Mouse (Mus musculus) gastrocnemius, adult 2 months (tissue): ENCODE measurements at regions not wholly inside any gene's neighbourhood (a gene's known extent, or its start where the extent isn't known, plus 50 kb on each side); places are given as distances from the start of the nearest gene placed in this dataset.

ENCODE experiments used
- DNase-seq: peaks from one replicate; pipeline ENCODE4 v3.0.0; 2022
- H3K27ac ChIP-seq: fragments of 200-600 bp; 2 replicates; pipeline ENCODE4 v1.8.1; 2022; ENCODE audit warnings: mild to moderate bottlenecking
- H3K4me3 ChIP-seq: fragments of 200-600 bp; 2 replicates; pipeline ENCODE4 v1.8.1; 2022; ENCODE audit warnings: mild to moderate bottlenecking, moderate library complexity
- CTCF ChIP-seq: fragments of 200-600 bp; IDR thresholded peaks from 2 replicates; pipeline ENCODE4 v1.8.1; 2022; ENCODE audit warnings: antibody characterized with exemption, mild to moderate bottlenecking, moderate library complexity
- intact Hi-C: fragments of 180-260 bp; cut with DNase I; formaldehyde crosslinking; loops from one replicate; pipeline ENCODE4 v1.15.1; 2025

GRCm38 (mm10) chr12:106392316-106392715 is 382.3 kb downstream of the Vrk1 start:
- Histone ChIP-seq H3K27ac (no peak overlapping the region), H3K4me3 (no peak overlapping the region)
- DNase-seq: no peak
- intact Hi-C loops: no loop called here
- TF ChIP-seq CTCF: no peak

- Histone ChIP-seq H3K27ac (no peak overlapping the region), H3K4me3 (no peak overlapping the region)
- no peak for DNase-seq
- intact Hi-C loops: no loop called here
- TF ChIP-seq CTCF: no peak
These were observed 389.1 kb downstream of the Vrk1 start for GRCm38 (mm10) chr12:106399085-106399484.

- intact Hi-C loops: no loop called here
- TF ChIP-seq CTCF: no peak
- Histone ChIP-seq H3K4me3 (no peak overlapping the region), H3K27ac (no peak overlapping the region)
- no peak for DNase-seq
These were observed 401.0 kb downstream of the Vrk1 start for GRCm38 (mm10) chr12:106411075-106411474.

- no peak overlapping the region for H3K27ac ChIP-seq
- H3K4me3 ChIP-seq: no peak overlapping the region
- intact Hi-C loops: no loop called here
- no peak for DNase-seq
- no peak for TF ChIP-seq CTCF
These were observed 416.6 kb downstream of the Vrk1 start for GRCm38 (mm10) chr12:106426631-106427030.

- no peak overlapping the region for H3K4me3 ChIP-seq
- TF ChIP-seq CTCF: no peak
- intact Hi-C loops: no loop called here
- no peak for DNase-seq
- no peak overlapping the region for H3K27ac ChIP-seq
These were observed 420.0 kb downstream of the Vrk1 start for GRCm38 (mm10) chr12:106429991-106430390.

GRCm38 (mm10) chr12:106445151-106445550 is 435.1 kb downstream of the Vrk1 start:
- H3K27ac ChIP-seq: no peak overlapping the region
- DNase-seq: no peak
- intact Hi-C loops: no loop called here
- no peak overlapping the region for H3K4me3 ChIP-seq
- TF ChIP-seq CTCF: no peak

- DNase-seq: no peak
- no peak overlapping the region for H3K4me3 ChIP-seq
These were observed 435.9 kb downstream of the Vrk1 start for GRCm38 (mm10) chr12:106445976-106446375.

GRCm38 (mm10) chr12:106446876-106447532 is 437.0 kb downstream of the Vrk1 start:
- no peak overlapping the region for H3K27ac ChIP-seq
- no peak for DNase-seq
- no peak overlapping the region for H3K4me3 ChIP-seq
- intact Hi-C loops: no loop called here
- TF ChIP-seq CTCF: no peak

More at GRCm38 (mm10) chr12:106445976-106446375, 435.9 kb downstream of the Vrk1 start:
- intact Hi-C loops: no loop called here
- H3K27ac ChIP-seq: no peak overlapping the region
- no peak for TF ChIP-seq CTCF

GRCm38 (mm10) chr12:106448551-106448950 is 438.5 kb downstream of the Vrk1 start:
- no peak overlapping the region for H3K4me3 ChIP-seq

GRCm38 (mm10) chr12:106453491-106453890 is 443.5 kb downstream of the Vrk1 start:
- Histone ChIP-seq H3K27ac (no peak overlapping the region), H3K4me3 (no peak overlapping the region)
- no peak for TF ChIP-seq CTCF
- DNase-seq: no peak
- intact Hi-C loops: no loop called here

More at GRCm38 (mm10) chr12:106448551-106448950, 438.5 kb downstream of the Vrk1 start:
- intact Hi-C loops: no loop called here
- no peak overlapping the region for H3K27ac ChIP-seq
- no peak for TF ChIP-seq CTCF
- DNase-seq: no peak

- no peak for TF ChIP-seq CTCF
- Histone ChIP-seq H3K27ac (no peak overlapping the region), H3K4me3 (no peak overlapping the region)
- no peak for DNase-seq
- intact Hi-C loops: no loop called here
These were observed 448.2 kb downstream of the Vrk1 start for GRCm38 (mm10) chr12:106458215-106458614.

GRCm38 (mm10) chr12:106460650-106461049 is 450.6 kb downstream of the Vrk1 start:
- TF ChIP-seq CTCF: no peak

GRCm38 (mm10) chr12:106462281-106462680 is 452.3 kb downstream of the Vrk1 start:
- DNase-seq: no peak
- TF ChIP-seq CTCF: no peak
- intact Hi-C loops: no loop called here
- no peak overlapping the region for H3K4me3 ChIP-seq
- no peak overlapping the region for H3K27ac ChIP-seq

More at GRCm38 (mm10) chr12:106460650-106461049, 450.6 kb downstream of the Vrk1 start:
- Histone ChIP-seq H3K27ac (no peak overlapping the region), H3K4me3 (no peak overlapping the region)
- DNase-seq: no peak
- intact Hi-C loops: no loop called here

- Histone ChIP-seq H3K4me3 (no peak overlapping the region), H3K27ac (no peak overlapping the region)
- no peak for TF ChIP-seq CTCF
- intact Hi-C loops: no loop called here
- no peak for DNase-seq
These were observed 454.7 kb downstream of the Vrk1 start for GRCm38 (mm10) chr12:106464701-106465100.
